ENCODE assay signal across 8 mouse cellular contexts in genomic region chr5:45534319-45535098, GRCm38 (mm10). TPM values are rescaled to one million over a fixed set of nuclear protein-coding genes. Genes with fewer than 3 reads are reported as not detected.
DNase-seq lines count a peak whose midpoint lies in the region; ATAC-seq lines count a peak whose summit lies in the region.

No protein-coding gene starts in this region.

- 7% methylated on average over 15 of the region's 17 CpGs for WGBS in limb, embryonic 11.5 days
- WGBS in midbrain, embryonic 13.5 days, result 6% methylated on average over 15 of the region's 17 CpGs

- no peak overlapping the region for H3K27ac ChIP-seq in limb, embryonic 11.5 days (replicated peaks; ENCODE audit: low read depth, low read length)
- H3K27ac ChIP-seq in midbrain, embryonic 13.5 days, result no peak overlapping the region

- no peak overlapping the region for H3K9ac ChIP-seq in limb, embryonic 11.5 days (ENCODE audit: low read length)
- no peak overlapping the region; the same call in 1 of the 2 replicates for H3K9ac ChIP-seq in midbrain, embryonic 13.5 days (replicated peaks)

- no peaks in the 10 kb centered on the region for H3K36me3 ChIP-seq in limb, embryonic 11.5 days (ENCODE audit: control insufficient read depth, insufficient read depth, low read length)
- peaks cover 22% of the 10 kb centered on the region for H3K36me3 ChIP-seq in midbrain, embryonic 13.5 days

- peak; percentile 44 to 64 for DNase-seq in spleen, adult 18-20 months
- no peak for DNase-seq in spleen, adult 12 weeks (ENCODE audit: low spot score)
- peak; percentile 95 for DNase-seq in kidney, adult 9 months
- peak; percentile 80 for DNase-seq in limb, embryonic 11.5 days (ENCODE audit: low spot score)
- DNase-seq in spleen, postnatal 4 days (ENCODE audit: low spot score in 2 of 2), result peak; percentile 61 to 77

- no peaks in the 10 kb centered on the region for H3K27me3 ChIP-seq in limb, embryonic 11.5 days (ENCODE audit: control insufficient read depth, insufficient read depth, low read length)
- no peaks in the 10 kb centered on the region for H3K27me3 ChIP-seq in midbrain, embryonic 13.5 days

- no peak overlapping the region for H3K4me3 ChIP-seq in limb, embryonic 11.5 days (ENCODE audit: low read depth, low read length)
- no peak overlapping the region for H3K4me3 ChIP-seq in midbrain, embryonic 13.5 days (replicated peaks)

- ATAC-seq in common myeloid progenitor, adult 5-6 weeks (replicated peaks; ENCODE audit: low read depth, poor library complexity, severe bottlenecking), result peak; percentile 94
- peak; percentile 96 for ATAC-seq in granulocyte monocyte progenitor cell, adult 5-6 weeks (replicated peaks; ENCODE audit: poor library complexity, severe bottlenecking)
- peak; percentile 77 for ATAC-seq in limb, embryonic 11.5 days (ENCODE audit: insufficient number of reproducible peaks, low FRiP score, low TSS enrichment, low read depth)
- ATAC-seq in midbrain, embryonic 13.5 days, result peak; percentile 81

- no peaks in the 10 kb centered on the region for H3K9me3 ChIP-seq in limb, embryonic 11.5 days (ENCODE audit: control insufficient read depth, low read length)
- H3K9me3 ChIP-seq in midbrain, embryonic 13.5 days, result no peaks in the 10 kb centered on the region

- H3K4me1 ChIP-seq in limb, embryonic 11.5 days (ENCODE audit: control insufficient read depth, insufficient read depth, low read length), result no peaks in the 10 kb centered on the region
- 0 out of 2 replicates have a peak, but pooled peaks cover 4% of the 10 kb centered on the region for H3K4me1 ChIP-seq in midbrain, embryonic 13.5 days (replicated peaks)

- no peak overlapping the region for H3K4me2 ChIP-seq in limb, embryonic 11.5 days (ENCODE audit: low read depth, severe bottlenecking)
- 0 out of 2 replicates have a peak overlapping the region, but pooled peaks have one; percentile 17 for H3K4me2 ChIP-seq in midbrain, embryonic 13.5 days (replicated peaks)

RNA-seq across cellular contexts. Expression of gene Med28, which starts 14.5 kb away (rescaled TPM):
- 26.8 and 32.7 TPM in 2 replicates for total RNA-seq in common myeloid progenitor, adult 5-6 weeks (2017)
- total RNA-seq in granulocyte monocyte progenitor cell, adult 5-6 weeks (2014; fragmentation: Nextera tagmentation), result 78.5 and 86.0 TPM in 2 replicates
- total RNA-seq in granulocyte monocyte progenitor cell, adult 5-6 weeks (2017), result 48.9 and 57.0 TPM in 2 replicates
- 299 and 312 TPM in 2 replicates for polyA plus RNA-seq in limb, embryonic 11.5 days (2014; fragmentation: Nextera tagmentation; extraction: Ambion mirVana)
- polyA plus RNA-seq in midbrain, embryonic 13.5 days (2015; fragmentation: Nextera tagmentation; extraction: Ambion mirVana), result 293 and 294 TPM in 2 replicates

RNA-seq across cellular contexts. Expression of gene Lap3, which starts 41.3 kb away (rescaled TPM):
- total RNA-seq in common myeloid progenitor, adult 5-6 weeks (2017), result 56.7 and 95.1 TPM in 2 replicates
- total RNA-seq in granulocyte monocyte progenitor cell, adult 5-6 weeks (2014; fragmentation: Nextera tagmentation), result 52.4 and 54.4 TPM in 2 replicates
- total RNA-seq in granulocyte monocyte progenitor cell, adult 5-6 weeks (2017), result 59.8 and 68.8 TPM in 2 replicates
- polyA plus RNA-seq in limb, embryonic 11.5 days (2014; fragmentation: Nextera tagmentation; extraction: Ambion mirVana), result 98.3 and 104 TPM in 2 replicates
- 36.7 and 40.0 TPM in 2 replicates for polyA plus RNA-seq in midbrain, embryonic 13.5 days (2015; fragmentation: Nextera tagmentation; extraction: Ambion mirVana)
